7 mouse cellular contexts compared by ENCODE assay signal in the genomic region with DNA sequence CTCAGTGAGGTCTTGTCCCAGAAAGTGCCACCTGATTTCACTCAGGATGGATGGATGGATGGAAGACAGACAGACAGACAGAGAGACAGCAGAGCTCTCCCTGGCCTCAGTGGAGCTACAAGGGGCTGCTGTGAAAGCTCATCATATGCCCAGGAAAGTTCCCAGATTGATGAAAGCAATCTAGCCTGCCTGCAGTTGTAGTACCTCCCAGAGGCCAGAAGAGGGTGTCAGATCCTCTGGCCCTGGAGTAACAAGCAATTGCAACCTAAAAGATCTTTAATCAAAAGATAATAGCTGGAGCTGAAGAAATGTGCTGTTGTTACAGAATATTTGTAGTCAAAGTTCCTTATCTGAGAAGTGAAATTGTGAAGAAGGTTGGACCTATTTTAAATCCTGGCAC. TPM values are rescaled to one million over a fixed set of nuclear protein-coding genes. Genes with fewer than 3 reads are reported as not detected.
A peak's percentile ranks its signal among the peaks of the same experiment; 100 is the strongest.
DNase-seq lines count a peak whose midpoint lies in the region; ATAC-seq and TF ChIP-seq lines count a peak whose summit lies in the region.

No protein-coding gene starts in this region.

- ATAC-seq in kidney, postnatal 0 days (replicated peaks; ENCODE audit: low FRiP score, low read depth): no peak

- H3K9ac ChIP-seq in kidney, postnatal 0 days (ENCODE audit: low read depth, low read length): no peak overlapping the region
- H3K9ac ChIP-seq in ES-Bruce4 (ENCODE audit: low read depth, poor library complexity, severe bottlenecking): no peak overlapping the region

- no peaks in the 10 kb centered on the region for H3K27me3 ChIP-seq in kidney, postnatal 0 days (ENCODE audit: insufficient read depth, low read length)
- no peaks in the 10 kb centered on the region for H3K27me3 ChIP-seq in ES-Bruce4 (ENCODE audit: control insufficient read depth, insufficient read depth, low read length, poor library complexity, severe bottlenecking)

- peak; percentile 62 for DNase-seq in kidney, postnatal 0 days (ENCODE audit: low spot score)
- DNase-seq in kidney, adult 11 months: no peak
- DNase-seq in adrenal gland, postnatal 14 days: peak; percentile 51
- DNase-seq in heart, postnatal 10 days: peak; percentile 35 to 41
- peak; percentile 28 for DNase-seq in neural tube, embryonic 10.5 days (ENCODE audit: extremely low spot score, low spot score)
- DNase-seq in urinary bladder, postnatal 4 days (ENCODE audit: low spot score in 2 of 2): no peak

- peak; percentile 78 for TF ChIP-seq CTCF in kidney, postnatal 0 days (IDR thresholded peaks at IDR 0.05; ENCODE audit: low read depth)
- TF ChIP-seq CTCF in ES-Bruce4 (IDR thresholded peaks at IDR 0.05; ENCODE audit: low read depth, low read length): peak; percentile 51

- no peak overlapping the region for H3K27ac ChIP-seq in kidney, postnatal 0 days
- H3K27ac ChIP-seq in ES-Bruce4 (ENCODE audit: insufficient read depth, low read length): no peak overlapping the region

- H3K4me3 ChIP-seq in kidney, postnatal 0 days (replicated peaks; ENCODE audit: low read depth, low read length): no peak overlapping the region
- no peak overlapping the region for H3K4me3 ChIP-seq in ES-Bruce4 (ENCODE audit: low read depth, low read length)

- H3K9me3 ChIP-seq in kidney, postnatal 0 days (replicated peaks; ENCODE audit: low read length): no peaks in the 10 kb centered on the region
- no peaks in the 10 kb centered on the region for H3K9me3 ChIP-seq in ES-Bruce4 (replicated peaks; ENCODE audit: control insufficient read depth, insufficient read depth, low read length, poor library complexity, severe bottlenecking)

- intact Hi-C loops in heart, postnatal 10 days (cut with DNase I): loop anchor here (10.0 kb wide), 1 partner anchor 141 kb away; the partner anchor contains the start of gene Smpd4

- no peaks in the 10 kb centered on the region for H3K4me1 ChIP-seq in kidney, postnatal 0 days (replicated peaks; ENCODE audit: insufficient read depth, low read length)
- peaks cover 3% of the 10 kb centered on the region for H3K4me1 ChIP-seq in ES-Bruce4 (ENCODE audit: control insufficient read depth, insufficient read depth, low read length)

- TF ChIP-seq POLR2A in ES-Bruce4 (IDR thresholded peaks at IDR 0.05; ENCODE audit: insufficient read depth, low read length): no peak

- peaks cover 10% of the 10 kb centered on the region for H3K36me3 ChIP-seq in kidney, postnatal 0 days (ENCODE audit: insufficient read depth, low read length)
- peaks cover 45% of the 10 kb centered on the region for H3K36me3 ChIP-seq in ES-Bruce4 (ENCODE audit: control insufficient read depth, insufficient read depth, low read length, poor library complexity, severe bottlenecking)

- no peak overlapping the region for H3K4me2 ChIP-seq in kidney, postnatal 0 days (ENCODE audit: low read length)

- no peak for TF ChIP-seq EP300 in ES-Bruce4 (IDR thresholded peaks at IDR 0.05; ENCODE audit: insufficient read depth, low read depth, low read length)

RNA-seq across cellular contexts. Expression of gene Aifm3, which starts 15.3 kb away (rescaled TPM):
- polyA plus RNA-seq in kidney, postnatal 0 days (2015; fragmentation: Nextera tagmentation; extraction: Ambion mirVana): 1.4 and 2.4 TPM in 2 replicates
- 6.4 and 7.5 TPM in 2 replicates for polyA plus RNA-seq in ES-Bruce4 (2011; ENCODE audit: insufficient read depth, insufficient read length, low read depth, missing spikeins)
- 5.1 and 5.4 TPM in 2 replicates for total RNA-seq in adrenal gland, postnatal 14 days (2021)
- total RNA-seq in heart, postnatal 10 days (2021): under 1 TPM; 0.34 to 0.45 TPM

RNA-seq across cellular contexts. Expression of gene Crkl, which starts 22.3 kb away (rescaled TPM):
- 50.7 and 51.3 TPM in 2 replicates for polyA plus RNA-seq in kidney, postnatal 0 days (2015; fragmentation: Nextera tagmentation; extraction: Ambion mirVana)
- polyA plus RNA-seq in ES-Bruce4 (2011; ENCODE audit: insufficient read depth, insufficient read length, low read depth, missing spikeins): 45.7 and 48.9 TPM in 2 replicates
- total RNA-seq in adrenal gland, postnatal 14 days (2021): 39.1 and 39.9 TPM in 2 replicates
- total RNA-seq in heart, postnatal 10 days (2021): 10 to 100 TPM; 27.9 to 33.8 TPM

RNA-seq across cellular contexts. Expression of gene Lztr1, which starts 34.4 kb away (rescaled TPM):
- 65.7 and 73.4 TPM in 2 replicates for polyA plus RNA-seq in kidney, postnatal 0 days (2015; fragmentation: Nextera tagmentation; extraction: Ambion mirVana)
- 46.1 and 46.6 TPM in 2 replicates for polyA plus RNA-seq in ES-Bruce4 (2011; ENCODE audit: insufficient read depth, insufficient read length, low read depth, missing spikeins)
- total RNA-seq in adrenal gland, postnatal 14 days (2021): 75.3 and 75.6 TPM in 2 replicates
- 10 to 100 TPM; 38.0 to 41.8 TPM for total RNA-seq in heart, postnatal 10 days (2021)

RNA-seq across cellular contexts. Expression of gene Thap7, which starts 56.8 kb away (rescaled TPM):
- 58.6 and 62.8 TPM in 2 replicates for polyA plus RNA-seq in kidney, postnatal 0 days (2015; fragmentation: Nextera tagmentation; extraction: Ambion mirVana)
- polyA plus RNA-seq in ES-Bruce4 (2011; ENCODE audit: insufficient read depth, insufficient read length, low read depth, missing spikeins): 12.9 and 13.1 TPM in 2 replicates
- total RNA-seq in adrenal gland, postnatal 14 days (2021): 29.4 and 33.3 TPM in 2 replicates
- total RNA-seq in heart, postnatal 10 days (2021): 10 to 100 TPM; 17.8 to 20.0 TPM

Comparison
In these comparisons a context has a peak if more than half of its experiments do, and no peak if none do; other contexts are left out.
1. DNase-seq: peak in kidney, postnatal 0 days (single experiment), adrenal gland, postnatal 14 days (single experiment), heart, postnatal 10 days (2 of 2) and neural tube, embryonic 10.5 days (single experiment); none in kidney, adult 11 months (single experiment) and urinary bladder, postnatal 4 days (0 of 2).